Mouse (Mus musculus): ENCODE measurements around the gene Gbf1. TPM values are rescaled to one million over a fixed set of nuclear protein-coding genes. Genes with fewer than 3 reads are reported as not detected.

Gbf1 gene
- total and polyA plus RNA-seq, 3 experiments = 23.7 to 400 (median 54.1) TPM

GRCm38 (mm10) chr19:46135297-46135696, 17.0 kb upstream of the Gbf1 start (continued):
- TF ChIP-seq ELF1 (IDR thresholded peaks at IDR 0.05; ENCODE audit: low read depth, low read length) = 0 out of 2 replicates have a peak, but pooled peaks have one; percentile 19
- TF ChIP-seq EP300 (IDR thresholded peaks at IDR 0.05; ENCODE audit: low read depth in 1 of 2, low read length in 2 of 2) = no peak
- TF ChIP-seq NRF1 (IDR thresholded peaks at IDR 0.05; ENCODE audit: insufficient read depth, low read depth, low read length, poor library complexity, severe bottlenecking) = 0 out of 2 replicates have a peak, but pooled peaks have one; percentile 16
- TF ChIP-seq GATA1 (IDR thresholded peaks at IDR 0.05; ENCODE audit: low read depth, low read length) = 0 out of 2 replicates have a peak, but pooled peaks have one; percentile 25
- TF ChIP-seq MAX (IDR thresholded peaks at IDR 0.05; ENCODE audit: low read length) = peak; percentile 67

GRCm38 (mm10) chr19:46135789-46136638, 16.3 kb upstream of the Gbf1 start:
- H3K27me3 ChIP-seq (ENCODE audit: control insufficient read depth in 1 of 2, insufficient read depth in 2 of 2, low read length in 2 of 2) = peaks cover 3 to 5% of the 10 kb centered on the region in 2 experiments; a peak in 3 of 4 replicates
- peak overlapping the region; percentile 48 to 80 for H3K4me3 ChIP-seq (ENCODE audit: control insufficient read depth in 1 of 2, insufficient read depth in 1 of 2, low read depth in 2 of 2, low read length in 2 of 2)
- H3K9ac ChIP-seq (ENCODE audit: control insufficient read depth, low read depth, low read length, poor library complexity, severe bottlenecking) = peak overlapping the region; percentile 51
- no peaks in the 10 kb centered on the region for H3K9me3 ChIP-seq (replicated peaks; ENCODE audit: insufficient read depth, low read length)
- H3K79me2 ChIP-seq (ENCODE audit: control insufficient read depth, insufficient read depth, low read length, poor library complexity) = no peaks in the 10 kb centered on the region; the same call in 1 of the 2 replicates
- peaks cover 0 to 8% of the 10 kb centered on the region in 2 experiments; a peak in 2 of 4 replicates for H3K36me3 ChIP-seq (ENCODE audit: control insufficient read depth in 1 of 2, insufficient read depth in 2 of 2, low read length in 2 of 2)
- TF ChIP-seq MAX (IDR thresholded peaks at IDR 0.05; ENCODE audit: low read length) (peak; percentile 35; the same call in 1 of the 2 replicates), ZC3H11A (IDR thresholded peaks at IDR 0.05; ENCODE audit: low read depth, low read length) (peak; percentile 23; the same call in 1 of the 2 replicates), MAFK (IDR thresholded peaks at IDR 0.05; ENCODE audit: borderline replicate concordance, low read depth, low read length) (no peak), NRF1 (IDR thresholded peaks at IDR 0.05; ENCODE audit: insufficient read depth, low read depth, low read length, poor library complexity, severe bottlenecking) (no peak), HCFC1 (IDR thresholded peaks at IDR 0.05; ENCODE audit: low read depth, low read length) (peak; percentile 48; the same call in 1 of the 2 replicates), MXI1 (IDR thresholded peaks at IDR 0.05; ENCODE audit: low read depth, low read length) (peak; percentile 70), TCF12 (IDR thresholded peaks at IDR 0.05; ENCODE audit: low read depth, low read length) (0 out of 2 replicates have a peak, but pooled peaks have one; percentile 5), NELFE (IDR thresholded peaks at IDR 0.05; ENCODE audit: low read depth, low read length) (no peak), MAZ (IDR thresholded peaks at IDR 0.05; ENCODE audit: low read depth, low read length) (peak; percentile 16; the same call in 1 of the 2 replicates), SIN3A (IDR thresholded peaks at IDR 0.05; ENCODE audit: low read length) (0 out of 2 replicates have a peak, but pooled peaks have one; percentile 25), SMC3 (IDR thresholded peaks at IDR 0.05; ENCODE audit: low read depth, low read length) (peak; percentile 44; the same call in 1 of the 2 replicates), RCOR1 (IDR thresholded peaks at IDR 0.05; ENCODE audit: low read depth, low read length) (0 out of 2 replicates have a peak, but pooled peaks have one; percentile 11), ELF1 (IDR thresholded peaks at IDR 0.05; ENCODE audit: low read depth, low read length) (peak; percentile 49; the same call in 1 of the 2 replicates), CTCF (IDR thresholded peaks at IDR 0.05 in 2 of 3, conservative IDR thresholded peaks at IDR 0.05 in 1 of 3; ENCODE audit: control insufficient read depth in 1 of 3, insufficient read depth in 1 of 3, low read depth in 2 of 3, low read length in 3 of 3, poor library complexity in 1 of 3, severe bottlenecking in 1 of 3) (peak in 2 of 3 experiments; percentile 63 to 76; a peak in 5 of 6 replicates)
- no peak overlapping the region for H3K27ac ChIP-seq (ENCODE audit: control insufficient read depth, low read depth, low read length)
- peak; percentile 80 for DNase-seq (ENCODE audit: low read depth, low spot score)
- peaks cover 0 to 17% of the 10 kb centered on the region in 2 experiments; a peak in 2 of 4 replicates for H3K4me1 ChIP-seq (ENCODE audit: control insufficient read depth in 1 of 2, insufficient read depth in 2 of 2, low read length in 2 of 2)

Measured in MEL (cell line).